9 mouse cellular contexts compared by ENCODE assay signal in genomic region chr17:56356921-56357885, GRCm38 (mm10). TPM values are rescaled to one million over a fixed set of nuclear protein-coding genes. Genes with fewer than 3 reads are reported as not detected.
DNase-seq lines count a peak whose midpoint lies in the region; ATAC-seq and TF ChIP-seq lines count a peak whose summit lies in the region.
"Had no signal": no experiment of that assay in that cellular context is flagged by ENCODE, and none has a peak within 500 bp of the region (broad histone marks: within the 10 kb centered on the region; RNA-seq: fewer than 3 reads in every experiment).

No protein-coding gene starts in this region.

- no peaks in the 10 kb centered on the region; the same call in 1 of the 2 replicates for H3K4me1 ChIP-seq in bone marrow, adult 2 months (ENCODE audit: control insufficient read depth, insufficient read depth, low read length)
- H3K4me1 ChIP-seq in embryonic facial prominence, embryonic 15.5 days: no peaks in the 10 kb centered on the region
- H3K4me1 ChIP-seq in heart, embryonic 15.5 days (replicated peaks): no peaks in the 10 kb centered on the region
- H3K4me1 ChIP-seq in liver, embryonic 11.5 days (replicated peaks; ENCODE audit: control insufficient read depth, insufficient read depth, low read length): no peaks in the 10 kb centered on the region

- no peaks in the 10 kb centered on the region for H3K27me3 ChIP-seq in embryonic facial prominence, embryonic 15.5 days
- H3K27me3 ChIP-seq in heart, embryonic 15.5 days: no peaks in the 10 kb centered on the region
- H3K27me3 ChIP-seq in liver, embryonic 11.5 days (replicated peaks; ENCODE audit: control insufficient read depth, insufficient read depth, low read length): no peaks in the 10 kb centered on the region
- H3K27me3 ChIP-seq: heart, embryonic 13.5 days had no signal

- H3K9ac ChIP-seq in embryonic facial prominence, embryonic 15.5 days: no peak overlapping the region
- H3K9ac ChIP-seq in heart, embryonic 15.5 days: no peak overlapping the region
- no peak overlapping the region for H3K9ac ChIP-seq in liver, embryonic 11.5 days (ENCODE audit: low read depth, low read length)
- H3K9ac ChIP-seq: heart, embryonic 13.5 days had no signal

- peaks cover 76% of the 10 kb centered on the region for H3K36me3 ChIP-seq in embryonic facial prominence, embryonic 15.5 days
- H3K36me3 ChIP-seq in heart, embryonic 15.5 days: peaks cover 50% of the 10 kb centered on the region
- H3K36me3 ChIP-seq in liver, embryonic 11.5 days (ENCODE audit: control insufficient read depth, insufficient read depth, low read length): peaks cover 24% of the 10 kb centered on the region; the same call in 1 of the 2 replicates

- no peak overlapping the region for H3K4me2 ChIP-seq in embryonic facial prominence, embryonic 15.5 days (replicated peaks)
- no peak overlapping the region for H3K4me2 ChIP-seq in heart, embryonic 15.5 days
- H3K4me2 ChIP-seq in liver, embryonic 11.5 days: no peak overlapping the region
- H3K4me2 ChIP-seq: heart, embryonic 13.5 days had no signal

- 0 out of 2 replicates have a peak, but pooled peaks have one; percentile 53 for ATAC-seq in embryonic facial prominence, embryonic 15.5 days (ENCODE audit: insufficient number of reproducible peaks, low FRiP score, low TSS enrichment, low read depth)
- ATAC-seq in heart, embryonic 15.5 days (replicated peaks; ENCODE audit: insufficient number of reproducible peaks, insufficient read depth, low FRiP score, low read depth): peak; percentile 50; the same call in 1 of the 2 replicates
- peak; percentile 62 for ATAC-seq in liver, embryonic 11.5 days (replicated peaks; ENCODE audit: low FRiP score)

- WGBS in bone marrow, adult 2 months: 60% methylated on average over 9 of the region's 9 CpGs
- WGBS in embryonic facial prominence, embryonic 15.5 days: 63% methylated on average over 9 of the region's 9 CpGs
- 64% methylated on average over 9 of the region's 9 CpGs for WGBS in heart, embryonic 15.5 days
- 64% methylated on average over 9 of the region's 9 CpGs for WGBS in liver, embryonic 11.5 days

- peak; percentile 36 to 62 for DNase-seq in CD8-positive naive resting alpha-beta T cell, adult 2 months (ENCODE audit: low read depth in 2 of 2, low spot score in 2 of 2)
- DNase-seq in kidney, postnatal 10 days: peak; percentile 83
- peak; percentile 57 for DNase-seq in liver, embryonic 11.5 days (ENCODE audit: low spot score)
- peak; percentile 84 for DNase-seq in naive thymus-derived CD4-positive, alpha-beta T cell, adult 2 months (ENCODE audit: low read depth)
- DNase-seq in spleen, postnatal 36 days (ENCODE audit: low spot score in 2 of 2): peak; percentile 51 to 58

- H3K4me3 ChIP-seq in bone marrow, adult 2 months (replicated peaks; ENCODE audit: control insufficient read depth, low read depth, low read length): no peak overlapping the region
- H3K4me3 ChIP-seq in embryonic facial prominence, embryonic 15.5 days (replicated peaks): no peak overlapping the region
- H3K4me3 ChIP-seq in heart, embryonic 15.5 days: no peak overlapping the region
- no peak overlapping the region for H3K4me3 ChIP-seq in liver, embryonic 11.5 days (ENCODE audit: low read depth, low read length)
- H3K4me3 ChIP-seq: heart, embryonic 13.5 days had no signal

- no peak for TF ChIP-seq POLR2A in bone marrow, adult 2 months (IDR thresholded peaks at IDR 0.05; ENCODE audit: borderline replicate concordance, control insufficient read depth, low read depth, low read length)

- no peaks in the 10 kb centered on the region for H3K9me3 ChIP-seq in embryonic facial prominence, embryonic 15.5 days (replicated peaks)
- H3K9me3 ChIP-seq in heart, embryonic 15.5 days (replicated peaks): no peaks in the 10 kb centered on the region
- H3K9me3 ChIP-seq in liver, embryonic 11.5 days (ENCODE audit: control insufficient read depth, low read length): no peaks in the 10 kb centered on the region
- H3K9me3 ChIP-seq: heart, embryonic 13.5 days had no signal

- no peak overlapping the region for H3K27ac ChIP-seq in bone marrow, adult 2 months (ENCODE audit: control insufficient read depth, insufficient read depth, low read depth, low read length, poor library complexity)
- H3K27ac ChIP-seq in embryonic facial prominence, embryonic 15.5 days (replicated peaks): no peak overlapping the region
- no peak overlapping the region for H3K27ac ChIP-seq in heart, embryonic 15.5 days
- H3K27ac ChIP-seq in liver, embryonic 11.5 days (ENCODE audit: low read depth, low read length): no peak overlapping the region
- H3K27ac ChIP-seq: heart, embryonic 13.5 days had no signal

- TF ChIP-seq CTCF in bone marrow, adult 2 months (IDR thresholded peaks at IDR 0.05; ENCODE audit: control insufficient read depth, insufficient read depth, low read length): peak; percentile 97

RNA-seq across cellular contexts. Expression of gene Kdm4b, which starts 31.3 kb away (rescaled TPM):
- polyA plus RNA-seq in bone marrow, adult 2 months (2011; ENCODE audit: insufficient read depth, insufficient read length, low replicate concordance, missing spikeins): 15.7 and 74.9 TPM in 2 replicates
- 40.1 and 43.6 TPM in 2 replicates for polyA plus RNA-seq in embryonic facial prominence, embryonic 15.5 days (2015; fragmentation: Nextera tagmentation; extraction: Ambion mirVana)
- polyA plus RNA-seq in heart, embryonic 15.5 days (2015; fragmentation: Nextera tagmentation; extraction: Ambion mirVana): 26.1 and 31.2 TPM in 2 replicates
- polyA plus RNA-seq in liver, embryonic 11.5 days (2014; fragmentation: Nextera tagmentation; extraction: Ambion mirVana): 21.7 and 24.3 TPM in 2 replicates

RNA-seq across cellular contexts. Expression of gene Uhrf1, which starts 54.1 kb away (rescaled TPM):
- 77.5 and 109 TPM in 2 replicates for polyA plus RNA-seq in bone marrow, adult 2 months (2011; ENCODE audit: insufficient read depth, insufficient read length, low replicate concordance, missing spikeins)
- 110 and 113 TPM in 2 replicates for polyA plus RNA-seq in embryonic facial prominence, embryonic 15.5 days (2015; fragmentation: Nextera tagmentation; extraction: Ambion mirVana)
- polyA plus RNA-seq in heart, embryonic 15.5 days (2015; fragmentation: Nextera tagmentation; extraction: Ambion mirVana): 51.3 and 83.9 TPM in 2 replicates
- polyA plus RNA-seq in liver, embryonic 11.5 days (2014; fragmentation: Nextera tagmentation; extraction: Ambion mirVana): 172 and 182 TPM in 2 replicates

RNA-seq across cellular contexts. Expression of gene Arrdc5, which starts 57.1 kb away (rescaled TPM):
- not detected in 2 replicates for polyA plus RNA-seq in bone marrow, adult 2 months (2011; ENCODE audit: insufficient read depth, insufficient read length, low replicate concordance, missing spikeins)
- 0.33 TPM in 1 of 2 replicates, not detected in the other for polyA plus RNA-seq in embryonic facial prominence, embryonic 15.5 days (2015; fragmentation: Nextera tagmentation; extraction: Ambion mirVana)
- 0.13 TPM in 1 of 2 replicates, not detected in the other for polyA plus RNA-seq in heart, embryonic 15.5 days (2015; fragmentation: Nextera tagmentation; extraction: Ambion mirVana)
- polyA plus RNA-seq in liver, embryonic 11.5 days (2014; fragmentation: Nextera tagmentation; extraction: Ambion mirVana): not detected in 2 replicates
- polyA plus RNA-seq: heart, embryonic 13.5 days had no signal
